Comparison of ENCODE assay signal across 27 mouse cellular contexts in genomic region chr16:78441961-78442360, GRCm38 (mm10).
A peak's percentile ranks its signal among the peaks of the same experiment; 100 is the strongest.
DNase-seq lines count a peak whose midpoint lies in the region; ATAC-seq and TF ChIP-seq lines count a peak whose summit lies in the region.
"Had no signal": no experiment of that assay in that cellular context is flagged by ENCODE, and none has a peak within 500 bp of the region (broad histone marks: within the 10 kb centered on the region; RNA-seq: fewer than 3 reads in every experiment).

No protein-coding gene starts in this region.

- peak; percentile 20 for DNase-seq in adrenal gland, adult 2 months
- no peak for DNase-seq in adrenal gland, postnatal 10 days
- DNase-seq in heart, adult 11 months: peak; percentile 24
- no peak for DNase-seq in heart, adult 8-10 months (ENCODE audit: low spot score)
- DNase-seq in midbrain, postnatal 0 days (ENCODE audit: low spot score): no peak
- DNase-seq in midbrain, embryonic 14.5 days: no peak
- DNase-seq in ZHBTc4 (ENCODE audit: low read depth, low spot score): peak; percentile 68
- no peak for DNase-seq in left cerebral cortex, adult 8-10 months (ENCODE audit: low spot score in 2 of 2)
- DNase-seq: adrenal gland, adult 8-10 months; adrenal gland, postnatal 25 days; B cell, adult 2 months; cerebellum, adult 11 months; cerebellum, adult 18-20 months; cerebellum, adult 8-10 months; cerebellum, adult 9-11 months; cerebellum, postnatal 14 days; cerebellum, postnatal 36 days; embryo, embryonic 11 days had no signal

- H3K36me3 ChIP-seq in midbrain, postnatal 0 days (ENCODE audit: insufficient read depth, low read length): no peaks in the 10 kb centered on the region
- H3K36me3 ChIP-seq in midbrain, embryonic 14.5 days (ENCODE audit: control insufficient read depth, insufficient read depth, low read length): no peaks in the 10 kb centered on the region
- H3K36me3 ChIP-seq: embryonic facial prominence, embryonic 13.5 days; embryonic facial prominence, embryonic 15.5 days; forebrain, embryonic 10.5 days; forebrain, embryonic 12.5 days had no signal

- no peaks in the 10 kb centered on the region for H3K9me3 ChIP-seq in midbrain, postnatal 0 days (ENCODE audit: low read length)
- H3K9me3 ChIP-seq in midbrain, embryonic 14.5 days (ENCODE audit: control insufficient read depth, low read length): no peaks in the 10 kb centered on the region
- H3K9me3 ChIP-seq: embryonic facial prominence, embryonic 13.5 days; embryonic facial prominence, embryonic 15.5 days; forebrain, embryonic 10.5 days had no signal

- no peak overlapping the region for H3K4me3 ChIP-seq in midbrain, postnatal 0 days (ENCODE audit: low read depth, low read length)
- H3K4me3 ChIP-seq in midbrain, embryonic 14.5 days (replicated peaks; ENCODE audit: low read depth, low read length): no peak overlapping the region
- H3K4me3 ChIP-seq: embryonic facial prominence, embryonic 13.5 days; embryonic facial prominence, embryonic 15.5 days; erythroblast, embryonic 14.5 days; forebrain, embryonic 10.5 days; forebrain, embryonic 12.5 days had no signal

- no peak for ATAC-seq in midbrain, postnatal 0 days (ENCODE audit: low FRiP score)
- no peak for ATAC-seq in midbrain, embryonic 14.5 days (ENCODE audit: low FRiP score, low TSS enrichment)
- ATAC-seq: CD4-positive, CD25-positive, alpha-beta regulatory T cell, adult 4 months; forebrain, embryonic 14.5 days; forebrain, embryonic 16.5 days had no signal

- H3K4me1 ChIP-seq in midbrain, postnatal 0 days (ENCODE audit: insufficient read depth, low read length): 0 out of 2 replicates have a peak, but pooled peaks cover 4% of the 10 kb centered on the region
- no peaks in the 10 kb centered on the region for H3K4me1 ChIP-seq in midbrain, embryonic 14.5 days (ENCODE audit: control insufficient read depth, insufficient read depth, low read length)
- H3K4me1 ChIP-seq: embryonic facial prominence, embryonic 13.5 days; embryonic facial prominence, embryonic 15.5 days; forebrain, embryonic 12.5 days had no signal

- H3K27me3 ChIP-seq in midbrain, postnatal 0 days (ENCODE audit: insufficient read depth, low read length): no peaks in the 10 kb centered on the region
- H3K27me3 ChIP-seq in midbrain, embryonic 14.5 days (ENCODE audit: control insufficient read depth, insufficient read depth, low read length): no peaks in the 10 kb centered on the region
- H3K27me3 ChIP-seq: CH12.LX; embryonic facial prominence, embryonic 13.5 days; embryonic facial prominence, embryonic 15.5 days; forebrain, embryonic 12.5 days had no signal

- no peak for TF ChIP-seq CTCF in midbrain, postnatal 0 days (IDR thresholded peaks at IDR 0.05)

- no peak overlapping the region for H3K4me2 ChIP-seq in midbrain, postnatal 0 days (ENCODE audit: low read depth, low read length, poor library complexity, severe bottlenecking)
- H3K4me2 ChIP-seq in midbrain, embryonic 14.5 days (ENCODE audit: low read length): no peak overlapping the region
- H3K4me2 ChIP-seq: embryonic facial prominence, embryonic 13.5 days; embryonic facial prominence, embryonic 15.5 days; forebrain, embryonic 12.5 days had no signal

- 75% methylated on average over 6 of the region's 6 CpGs for WGBS in midbrain, postnatal 0 days
- WGBS in midbrain, embryonic 14.5 days: 87% methylated on average over 6 of the region's 6 CpGs

- H3K9ac ChIP-seq in midbrain, postnatal 0 days (replicated peaks; ENCODE audit: low read length, poor library complexity, severe bottlenecking): no peak overlapping the region
- no peak overlapping the region for H3K9ac ChIP-seq in midbrain, embryonic 14.5 days (replicated peaks; ENCODE audit: low read length)
- H3K9ac ChIP-seq: embryonic facial prominence, embryonic 13.5 days; embryonic facial prominence, embryonic 15.5 days; forebrain, embryonic 12.5 days had no signal

- 0 out of 2 replicates have a peak overlapping the region, but pooled peaks have one; percentile 19 for H3K27ac ChIP-seq in midbrain, postnatal 0 days (ENCODE audit: low read depth, low read length)
- H3K27ac ChIP-seq in midbrain, embryonic 14.5 days (replicated peaks; ENCODE audit: low read depth, low read length): no peak overlapping the region
- H3K27ac ChIP-seq: embryonic facial prominence, embryonic 13.5 days; embryonic facial prominence, embryonic 15.5 days; forebrain, embryonic 10.5 days; forebrain, embryonic 12.5 days had no signal

Comparison
In these comparisons a context has a peak if more than half of its experiments do, and no peak if none do; other contexts are left out.
1. DNase-seq: peak in adrenal gland, adult 2 months (single experiment), heart, adult 11 months (single experiment) and ZHBTc4 (single experiment); none in adrenal gland, postnatal 10 days (single experiment), heart, adult 8-10 months (single experiment), midbrain, postnatal 0 days (single experiment), midbrain, embryonic 14.5 days (single experiment) and left cerebral cortex, adult 8-10 months (0 of 2).